Mouse (Mus musculus) right cerebral cortex, postnatal 4 days (tissue): Measurements from ENCODE around the gene Efhd2.

Experiments used
- DNase-seq: peaks from one replicate; pipeline ENCODE4 v3.0.0-alpha.2; 2022

The Efhd2 gene

DNA sequence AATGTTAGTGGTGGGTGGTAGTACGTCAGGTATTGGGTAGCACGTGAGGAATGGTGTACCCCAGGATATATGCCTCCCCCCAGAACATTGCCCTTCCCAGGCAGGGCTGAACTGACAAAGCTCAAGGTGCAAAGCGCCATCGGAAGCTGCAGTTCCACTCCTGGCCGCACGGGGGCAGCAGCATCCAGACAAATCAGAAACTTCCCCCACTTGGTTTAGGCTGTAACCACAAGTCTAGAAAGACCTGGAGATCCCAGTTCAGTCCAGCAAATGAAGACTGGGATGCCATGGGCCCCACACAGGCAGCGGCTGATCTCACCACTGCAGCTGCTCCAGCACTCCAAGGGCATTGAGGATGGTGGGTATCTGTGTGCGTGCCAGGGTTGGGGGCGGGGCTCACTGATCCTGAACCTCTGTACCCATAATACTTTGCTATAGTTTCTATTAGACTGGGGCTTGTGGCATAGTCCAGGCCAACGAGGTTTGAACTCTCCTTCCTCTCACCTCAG lies 17.2 kb downstream of the Efhd2 start:
- DNase-seq = peak; percentile 85

DNA sequence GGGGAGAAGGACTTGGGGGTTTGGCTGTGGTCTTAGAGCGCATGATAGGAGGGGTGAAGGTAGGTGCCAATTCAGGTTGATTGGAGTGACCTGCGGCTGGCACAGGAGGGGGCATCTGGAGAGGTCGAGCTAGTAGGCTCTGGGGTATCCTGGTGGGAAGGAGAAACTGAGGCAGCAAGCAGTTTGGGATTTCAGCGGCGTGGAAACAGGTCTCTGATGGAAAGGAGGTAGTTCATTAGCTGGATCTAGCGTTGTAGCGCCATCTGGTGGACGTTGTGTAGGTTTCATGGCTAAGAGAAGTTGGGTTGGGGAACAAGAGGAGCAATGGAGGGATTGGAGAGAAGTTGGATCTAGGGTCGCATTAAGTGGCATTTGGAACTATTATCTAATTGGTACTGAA lies 21.3 kb downstream of the Efhd2 start:
- DNase-seq = peak; percentile 74

- no peak for DNase-seq
These were observed 28.7 kb downstream of the Efhd2 start, which contains the start of gene Ctrc for GRCm38 (mm10) chr4:141845999-141846398. TSS of gene Ctrc (minus strand) at chr4:141846359.

DNA sequence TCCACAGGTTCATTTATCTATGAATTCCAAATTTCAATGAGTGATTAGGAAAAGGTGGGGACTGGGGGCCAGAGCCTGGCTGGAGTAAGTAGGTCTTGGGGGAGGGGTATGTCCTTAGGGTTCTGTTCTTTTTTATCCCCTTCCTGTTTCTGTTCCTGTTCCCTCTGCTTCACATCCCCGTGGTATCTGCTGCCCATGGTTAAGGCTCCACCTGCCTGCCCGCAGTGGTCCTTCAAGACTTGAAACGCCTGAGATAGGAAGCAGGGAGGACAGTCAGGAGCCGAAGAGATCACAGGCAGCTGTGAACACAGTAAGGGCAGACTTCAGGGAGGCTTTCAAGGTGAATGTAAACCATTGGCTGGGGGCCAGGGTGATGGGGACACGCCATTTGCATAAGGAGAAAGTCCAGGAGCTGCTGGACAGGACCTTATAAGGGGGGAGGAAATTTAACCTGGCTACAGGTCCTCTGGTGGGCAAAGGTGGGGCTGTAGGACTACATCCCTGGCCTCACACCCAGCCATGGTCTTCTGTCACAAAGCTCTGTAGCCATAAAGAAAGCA lies 40.1 kb downstream of the Efhd2 start:
- DNase-seq = no peak

- DNase-seq = no peak
These were observed 40.8 kb downstream of the Efhd2 start for GRCm38 (mm10) chr4:141833911-141834310.

GRCm38 (mm10) chr4:141831361-141831760 lies 43.4 kb downstream of the Efhd2 start:
- no peak for DNase-seq

- no peak for DNase-seq
These were observed 44.3 kb downstream of the Efhd2 start for GRCm38 (mm10) chr4:141830381-141830780.

DNA sequence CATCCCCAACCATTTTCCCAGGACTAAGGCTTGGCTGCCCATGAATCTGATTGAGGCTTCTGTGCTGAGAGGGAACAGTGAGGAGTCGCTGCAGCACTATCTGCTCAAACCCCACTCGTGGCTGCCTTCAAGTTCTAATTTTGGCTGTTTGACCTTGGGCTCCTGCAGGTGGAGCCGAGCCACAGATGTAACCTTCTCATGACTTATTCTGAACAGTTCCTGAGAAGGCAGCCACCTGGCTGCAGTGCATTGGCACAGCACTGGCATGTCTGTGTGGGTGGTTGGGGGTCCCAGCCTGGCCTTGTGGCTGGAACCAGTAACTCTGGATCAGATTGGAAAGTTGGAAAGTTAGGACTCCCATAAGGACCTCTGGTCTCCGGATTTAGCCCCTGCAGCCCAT lies 46.5 kb downstream of the Efhd2 start:
- no peak for DNase-seq

DNA sequence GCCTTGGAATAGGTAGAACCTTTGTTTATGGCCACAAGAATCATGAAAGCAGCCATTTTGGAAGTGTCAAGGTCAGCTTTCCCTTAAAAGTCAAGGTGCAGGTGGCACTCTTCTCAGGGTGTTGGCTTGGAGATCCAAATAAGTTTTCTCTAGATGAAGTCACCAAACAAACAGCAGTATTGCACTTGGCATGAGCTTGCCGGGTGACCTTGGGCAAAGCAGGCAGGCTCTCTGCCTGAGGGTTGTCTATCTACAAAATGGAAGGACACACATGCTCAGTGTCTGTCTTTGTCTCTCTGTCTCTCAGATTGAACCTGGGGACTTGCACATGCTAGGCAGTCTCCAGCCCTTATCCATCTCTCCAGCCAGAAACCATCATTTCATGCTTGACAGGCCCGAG lies 47.3 kb downstream of the Efhd2 start:
- no peak for DNase-seq

GRCm38 (mm10) chr4:141826060-141826459 lies 48.7 kb downstream of the Efhd2 start, which contains the start of gene Cela2a:
TSS of gene Cela2a (minus strand) at chr4:141826160.
- DNase-seq = no peak

DNA sequence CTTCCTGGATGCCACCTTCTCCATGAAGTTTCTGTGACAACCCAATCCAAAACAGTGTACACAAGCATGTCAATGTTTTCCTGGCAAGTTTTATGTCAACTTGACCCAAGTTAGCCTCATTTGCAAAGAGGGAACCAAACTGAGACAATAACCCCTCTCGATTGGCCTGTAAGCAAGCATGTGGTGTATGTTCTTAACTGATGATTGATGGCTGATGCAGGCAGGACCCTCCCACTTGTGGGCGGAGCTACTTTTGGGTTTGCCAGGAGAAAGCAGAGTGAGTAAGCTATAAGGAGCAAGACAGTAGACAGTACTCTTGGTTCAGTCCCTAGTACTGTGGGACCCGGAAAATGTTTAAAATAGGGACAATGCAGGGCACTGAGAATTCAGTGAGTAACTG lies 51.7 kb downstream of the Efhd2 start:
- no peak for DNase-seq

DNA sequence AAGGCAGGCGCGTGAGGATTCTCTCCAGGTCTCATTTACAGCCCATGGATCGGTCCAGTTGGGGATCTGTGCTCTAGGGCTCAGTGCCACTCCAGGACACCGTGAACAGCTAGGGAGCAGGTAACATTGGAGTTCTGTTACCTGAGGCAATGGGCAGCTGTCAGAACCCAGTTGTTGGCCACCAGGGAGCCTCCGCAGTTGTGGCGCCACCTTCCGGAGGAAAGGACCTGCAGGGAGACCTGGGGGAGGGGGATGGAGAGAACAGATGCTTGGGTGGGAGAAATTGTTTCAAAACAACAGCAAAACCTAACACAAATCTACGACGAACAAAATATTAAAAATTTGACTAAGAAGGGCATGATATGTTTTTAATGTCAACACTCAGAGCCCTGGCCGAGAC lies 52.6 kb downstream of the Efhd2 start:
- peak; percentile 19 for DNase-seq

GRCm38 (mm10) chr4:141821178-141821577 lies 53.5 kb downstream of the Efhd2 start:
- DNase-seq = no peak

- no peak for DNase-seq
These were observed 55.4 kb downstream of the Efhd2 start for GRCm38 (mm10) chr4:141819316-141819715.

- no peak for DNase-seq
These were observed 55.9 kb downstream of the Efhd2 start for GRCm38 (mm10) chr4:141818861-141819260.

DNA sequence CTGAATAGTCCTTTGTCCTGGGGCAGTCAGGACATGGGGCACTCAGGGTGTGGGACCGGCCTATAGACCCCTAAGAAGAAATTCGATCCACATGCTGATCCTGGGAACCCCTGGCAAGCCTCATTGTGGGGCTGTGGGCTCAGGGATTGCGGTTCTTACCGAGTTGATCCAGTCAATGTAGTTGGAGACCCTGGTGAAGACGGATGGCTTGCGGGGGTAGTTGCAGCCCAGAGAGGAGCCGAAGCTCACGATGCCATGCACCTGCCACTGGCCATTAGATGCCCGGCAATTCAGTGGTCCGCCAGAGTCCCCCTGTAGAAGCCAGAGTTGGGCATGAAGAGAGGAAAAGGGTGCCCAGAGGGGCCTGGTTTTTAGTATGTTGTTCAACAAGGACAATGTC lies 57.0 kb downstream of the Efhd2 start:
- no peak for DNase-seq

- DNase-seq = no peak
These were observed 57.7 kb downstream of the Efhd2 start for GRCm38 (mm10) chr4:141816776-141817655.

- no peak for DNase-seq
These were observed 58.5 kb downstream of the Efhd2 start for GRCm38 (mm10) chr4:141816267-141816666.

DNA sequence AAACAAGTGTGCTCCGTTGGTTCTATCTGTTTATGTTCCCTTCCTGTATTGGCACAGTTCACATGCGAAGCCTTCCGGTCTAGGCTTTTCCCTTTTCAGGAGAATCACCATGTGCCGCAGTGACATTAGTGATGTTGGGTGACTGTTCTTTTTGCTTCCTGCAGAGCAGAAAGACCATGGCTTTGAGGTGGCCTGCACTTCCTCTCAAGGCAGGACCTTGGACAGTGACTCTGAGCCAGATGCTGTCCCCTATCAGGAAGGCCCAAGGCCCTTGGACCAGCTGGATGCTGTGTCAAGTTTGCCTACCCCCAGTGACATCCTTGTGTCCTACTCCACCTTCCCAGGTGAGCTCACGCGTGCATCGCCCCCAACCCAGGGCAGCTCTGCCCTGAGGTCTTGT lies 63.3 kb downstream of the Efhd2 start:
- no peak for DNase-seq

DNA sequence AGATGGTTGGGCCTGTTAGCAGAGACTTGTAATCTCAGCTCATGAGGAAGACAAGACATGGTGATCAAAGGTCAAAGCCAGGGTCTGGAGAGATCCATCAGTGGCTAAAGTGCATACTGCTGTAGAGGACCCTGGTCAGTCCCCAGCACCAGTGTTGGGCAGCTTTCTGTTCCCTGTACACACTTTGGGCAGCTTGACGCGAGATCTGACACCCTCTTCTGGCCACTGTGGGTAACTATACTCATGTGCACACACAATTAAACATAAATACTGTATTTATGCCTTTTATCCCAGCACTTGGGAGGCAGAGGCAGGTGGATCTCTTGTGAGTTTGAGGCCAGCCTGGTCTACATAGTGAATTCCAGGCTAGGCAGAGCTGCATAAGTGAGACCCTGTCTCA lies 63.7 kb downstream of the Efhd2 start:
- no peak for DNase-seq

GRCm38 (mm10) chr4:141809850-141810464 lies 64.8 kb downstream of the Efhd2 start:
- no peak for DNase-seq
